Mouse (Mus musculus) brown adipose tissue, adult 24 weeks (tissue): ENCODE results near the gene Fbl. TPM values are rescaled to one million over a fixed set of nuclear protein-coding genes. Genes with fewer than 3 reads are reported as not detected.
"Not testable (repeated sequence)": the region's sequence is repeated elsewhere in the genome, so short reads cannot be mapped to it uniquely, and the experiment has no call there.

Source experiments
- H3K27ac ChIP-seq: fragments of 200-500 bp; replicated peaks from 2 replicates; pipeline ENCODE4 v1.5.1; 2012; ENCODE audit warnings: low read depth, mild to moderate bottlenecking, low read length
- H3K4me1 ChIP-seq: fragments of 200-500 bp; 2 replicates; pipeline ENCODE4 v1.6.1; 2012; ENCODE audit warnings: low read length, mixed read lengths; ENCODE audit not compliant: control insufficient read depth, insufficient read depth, insufficient read length
- H3K4me3 ChIP-seq: fragments of 200-500 bp; 2 replicates; pipeline ENCODE4 v1.5.1; 2012; ENCODE audit warnings: low read depth, mild to moderate bottlenecking, low read length, moderate library complexity; ENCODE audit not compliant: insufficient read depth
- polyA plus RNA-seq: library from polyadenylated mRNA; stranded (reverse); fragments of >200 nt; gene quantifications from 2 replicates; pipeline ENCODE4 v1.2.4, GENCODE M21; 2012; ENCODE audit not compliant: missing spikeins, insufficient read depth, insufficient read length

The Fbl gene
- polyA plus RNA-seq, 1 experiment = 19.9 TPM

GRCm38 (mm10) chr7:28208988-28209508, 39.5 kb downstream of the Fbl start:
- Histone ChIP-seq H3K4me3 (peak overlapping the region; percentile 53), H3K27ac (peak overlapping the region; percentile 53), H3K4me1 (no peaks in the 10 kb centered on the region)

- H3K4me3 ChIP-seq = no peak overlapping the region
- H3K27ac ChIP-seq = no peak overlapping the region
- H3K4me1 ChIP-seq = no peaks in the 10 kb centered on the region
Observed at GRCm38 (mm10) chr7:28210731-28211130, 41.2 kb downstream of the Fbl start.

GRCm38 (mm10) chr7:28214142-28214541, 44.6 kb downstream of the Fbl start:
- H3K4me1 ChIP-seq = no peaks in the 10 kb centered on the region
- H3K4me3 ChIP-seq = no peak overlapping the region
- H3K27ac ChIP-seq = no peak overlapping the region

GRCm38 (mm10) chr7:28215950-28216349, 46.4 kb downstream of the Fbl start:
- H3K4me1 ChIP-seq, H3K4me3 ChIP-seq, H3K27ac ChIP-seq: not testable (repeated sequence)

DNA sequence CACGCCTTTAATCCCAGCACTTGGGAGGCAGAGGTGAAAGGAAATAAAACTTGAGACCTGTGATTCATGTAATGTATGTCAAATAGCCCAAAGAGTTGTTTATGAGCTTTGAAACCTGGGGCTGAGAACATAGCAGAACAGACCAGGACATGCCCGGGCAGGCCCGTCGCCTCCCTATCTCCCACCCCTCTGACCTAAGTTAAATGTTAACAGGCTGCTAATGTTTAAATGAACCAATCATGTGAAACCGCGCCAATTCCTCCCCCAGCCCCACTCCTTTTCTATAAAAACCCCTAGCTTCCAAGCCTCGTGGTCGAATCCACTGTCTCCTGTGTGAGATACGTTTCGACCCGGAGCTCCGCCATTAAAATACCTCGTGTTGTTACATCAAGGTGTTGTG, 48.3 kb downstream of the Fbl start:
- not testable (repeated sequence) for H3K4me1 ChIP-seq, H3K4me3 ChIP-seq, H3K27ac ChIP-seq

DNA sequence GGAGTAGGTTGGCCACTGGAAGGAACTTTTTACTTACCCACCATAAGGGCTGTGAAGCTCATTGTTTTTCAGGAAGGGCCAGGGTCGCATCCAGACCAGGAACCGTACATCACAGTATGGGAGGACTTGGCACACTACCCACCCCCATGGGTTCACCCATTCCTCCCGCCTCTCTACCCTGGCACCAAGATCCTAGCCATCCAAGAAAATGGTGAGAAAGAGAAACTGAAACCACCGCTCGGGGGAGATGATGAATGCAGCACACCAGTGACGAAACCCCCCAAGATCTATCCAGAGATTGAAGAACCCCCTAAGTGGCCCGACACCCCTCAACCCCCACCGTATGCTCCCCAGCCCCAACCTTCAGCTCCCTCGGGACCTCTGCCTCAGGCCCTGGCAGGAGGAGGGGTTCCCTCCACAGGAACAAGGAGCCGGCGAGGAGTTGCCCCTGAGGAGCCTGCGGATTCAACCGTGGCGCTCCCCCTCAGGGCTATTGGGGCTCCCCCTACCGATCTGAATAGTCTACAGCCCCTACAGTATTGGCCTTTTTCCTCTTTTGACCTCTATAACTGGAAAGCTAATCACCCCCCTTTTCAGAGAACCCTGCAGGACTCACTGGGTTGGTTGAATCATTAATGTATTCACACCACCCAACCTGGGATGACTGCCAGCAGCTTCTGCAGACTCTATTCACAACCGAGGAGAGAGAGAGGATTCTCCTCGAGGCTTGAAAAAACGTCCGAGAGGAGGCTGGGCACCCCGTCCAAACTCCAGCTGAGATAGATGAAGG, 49.6 kb downstream of the Fbl start:
- H3K4me1 ChIP-seq, H3K4me3 ChIP-seq, H3K27ac ChIP-seq: not testable (repeated sequence)

- H3K27ac ChIP-seq, H3K4me3 ChIP-seq, H3K4me1 ChIP-seq: not testable (repeated sequence)
Observed at GRCm38 (mm10) chr7:28226836-28227235, 57.3 kb downstream of the Fbl start.

DNA sequence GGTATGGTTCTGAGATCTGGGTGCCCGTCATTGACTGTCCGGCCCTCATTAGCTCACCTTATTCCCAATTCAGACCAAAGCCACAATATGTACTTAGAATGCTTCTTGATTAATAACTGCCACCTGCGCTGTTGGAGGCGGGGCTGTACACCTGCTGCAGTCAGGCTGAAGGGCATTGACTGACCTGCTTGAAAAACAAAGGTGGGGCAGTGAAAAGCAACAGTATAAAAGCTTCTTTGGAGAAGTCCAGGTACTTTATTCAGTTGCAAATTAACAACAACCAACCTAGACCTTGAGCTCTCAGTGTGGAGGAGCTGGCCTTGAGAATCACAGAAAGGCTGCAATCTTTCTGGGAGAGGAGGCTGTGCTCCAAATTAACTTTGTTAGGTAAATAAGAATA, 57.9 kb downstream of the Fbl start:
- H3K4me3 ChIP-seq = not testable (repeated sequence)

More for the DNA sequence above, 57.9 kb downstream of the Fbl start:
- not testable (repeated sequence) for H3K27ac ChIP-seq, H3K4me1 ChIP-seq

Other genes with a start within 250 kb of the Fbl start
- 11.0 and 11.4 TPM in 2 replicates for gene Zfp974, start 240.2 kb upstream of the Fbl start, polyA plus RNA-seq
- gene Zfp780b, start 190.5 kb upstream of the Fbl start, polyA plus RNA-seq = 5.2 and 6.8 TPM in 2 replicates
- gene Zfp850, start 155.6 kb upstream of the Fbl start, polyA plus RNA-seq = 0.21 TPM in 1 of 2 replicates, not detected in the other
- gene Psmc4, start 119.6 kb upstream of the Fbl start, polyA plus RNA-seq = 114 and 122 TPM in 2 replicates
- not detected in 2 replicates for gene Fcgbp, start 98.5 kb upstream of the Fbl start, polyA plus RNA-seq
- not detected in 2 replicates for gene 9530053A07Rik, start 40.2 kb upstream of the Fbl start, polyA plus RNA-seq
- gene Dyrk1b, start 9.8 kb downstream of the Fbl start, polyA plus RNA-seq = 17.9 and 26.8 TPM in 2 replicates
- 5.2 and 8.2 TPM in 2 replicates for gene Eid2, start 98.2 kb downstream of the Fbl start, polyA plus RNA-seq
- gene Eid2b, start 108.0 kb downstream of the Fbl start, polyA plus RNA-seq = 5.6 and 9.0 TPM in 2 replicates
- not detected in 2 replicates for gene Selenov, start 121.5 kb downstream of the Fbl start, polyA plus RNA-seq
- gene Dll3, start 132.5 kb downstream of the Fbl start, polyA plus RNA-seq = not detected in 2 replicates
- 99.5 and 124 TPM in 2 replicates for gene Timm50, start 142.4 kb downstream of the Fbl start, polyA plus RNA-seq
- 25.7 and 30.4 TPM in 2 replicates for gene Supt5, start 169.0 kb downstream of the Fbl start, polyA plus RNA-seq
- 404 and 482 TPM in 2 replicates for gene Rps16, start 180.9 kb downstream of the Fbl start, polyA plus RNA-seq
- gene Plekhg2, start 202.9 kb downstream of the Fbl start, polyA plus RNA-seq = 3.1 and 3.5 TPM in 2 replicates
- gene Zfp36, start 210.5 kb downstream of the Fbl start, polyA plus RNA-seq = 25.1 and 70.2 TPM in 2 replicates
- 18.4 and 20.2 TPM in 2 replicates for gene Med29, start 223.0 kb downstream of the Fbl start, polyA plus RNA-seq
- 50.4 and 62.6 TPM in 2 replicates for gene Paf1, start 223.2 kb downstream of the Fbl start, polyA plus RNA-seq